Mouse (Mus musculus) liver, embryonic 14.5 days (tissue): ENCODE data around the gene Flt3l. TPM values are rescaled to one million over a fixed set of nuclear protein-coding genes. Genes with fewer than 3 reads are reported as not detected.

Experiments
- ATAC-seq: fragments of 200-750 bp; cut with Nextera tagmentation; 2 replicates; pipeline ENCODE4 v1.8.0; 2017; ENCODE audit warnings: moderate number of reproducible peaks, mild to moderate bottlenecking, moderate library complexity; ENCODE audit not compliant: insufficient read depth
- DNase-seq, 3 experiments: peaks; one replicate each; pipeline ENCODE4 v3.0.0-alpha.2; 2012 to 2013; ENCODE audit warnings: low read depth in 3 of 3, low spot score in 3 of 3
- H3K27ac ChIP-seq: fragments of 300-500 bp; sonication (generic); 2 replicates; pipeline ENCODE4 v1.5.1; 2014; ENCODE audit warnings: moderate library complexity, mild to moderate bottlenecking, control low read depth, inconsistent platforms
- H3K27me3 ChIP-seq: fragments of 300-500 bp; sonication (generic); 2 replicates; pipeline ENCODE4 v1.6.1; 2014; ENCODE audit warnings: mild to moderate bottlenecking, low read length, moderate library complexity; ENCODE audit not compliant: control insufficient read depth, insufficient read depth
- H3K36me3 ChIP-seq: fragments of 300-500 bp; sonication (generic); replicated peaks from 2 replicates; pipeline ENCODE4 v1.6.1; 2014; ENCODE audit warnings: low read depth; ENCODE audit not compliant: control insufficient read depth, insufficient read depth
- H3K4me1 ChIP-seq, 2 experiments: fragments of 200-500 bp in 1 of 2; fragments of 300-500 bp in 1 of 2; sonication (generic) in 1 of 2; replicated peaks; 2 replicates each; pipeline ENCODE4 v1.6.1; 2012 to 2014; ENCODE audit warnings: antibody characterized with exemption in 1 of 2, inconsistent platforms in 1 of 2, low read length in 1 of 2; ENCODE audit not compliant: control insufficient read depth in 2 of 2, insufficient read depth in 2 of 2
- H3K4me2 ChIP-seq: fragments of 300-500 bp; sonication (generic); 2 replicates; pipeline ENCODE4 v1.6.1; 2014; ENCODE audit warnings: low read depth, mild to moderate bottlenecking, control low read depth, moderate library complexity
- H3K4me3 ChIP-seq, 2 experiments: fragments of 200-500 bp in 1 of 2; fragments of 300-500 bp in 1 of 2; sonication (generic) in 1 of 2; 2 replicates each; pipeline ENCODE4 v1.5.1; 2012 to 2014; ENCODE audit warnings: low read depth in 2 of 2, low read length in 2 of 2, mild to moderate bottlenecking in 2 of 2, control low read depth in 1 of 2, inconsistent platforms in 1 of 2, moderate library complexity in 1 of 2; ENCODE audit not compliant: insufficient read depth in 1 of 2
- H3K9ac ChIP-seq: fragments of 300-500 bp; sonication (generic); replicated peaks from 2 replicates; pipeline ENCODE4 v1.6.1; 2014; ENCODE audit warnings: mild to moderate bottlenecking, control low read depth, moderate library complexity
- H3K9me3 ChIP-seq: fragments of 300-500 bp; sonication (generic); 2 replicates; pipeline ENCODE4 v1.6.1; 2016; ENCODE audit warnings: low read length, mixed read lengths; ENCODE audit not compliant: control insufficient read depth
- CTCF ChIP-seq: IDR thresholded peaks from 2 replicates; pipeline ENCODE4 v1.5.1; 2016; ENCODE audit warnings: antibody characterized with exemption, low read depth, control low read depth
- EP300 ChIP-seq: IDR thresholded peaks from 2 replicates; pipeline ENCODE4 v1.6.1; 2016; ENCODE audit warnings: antibody characterized with exemption, low read depth
- WGBS: fragments of 180-500 bp; shearing (Covaris S2); extraction: QIAGEN DNeasy Blood & Tissue Kit; methylation state at CpG from one replicate; pipeline ENCODE4 v1.1.7; 2014; ENCODE audit not compliant: insufficient replicate concordance; 5-methylcytosine and 5-hydroxymethylcytosine counted together
- polyA plus RNA-seq, 2 experiments: library from polyadenylated mRNA; depleted of rRNA in 1 of 2; stranded (reverse) in 1 of 2; unstranded in 1 of 2; fragments of >200 nt; fragmentation: Nextera tagmentation in 1 of 2; extraction: Ambion mirVana in 1 of 2; gene quantifications; 2 replicates each; pipeline versions ENCODE4 v1.2.1 to v1.2.3; 2012 to 2014

Flt3l gene
- polyA plus RNA-seq, 2 experiments, result 3.9 to 12.1 TPM

GRCm38 (mm10) chr7:45164833-45165232, 28.6 kb upstream of the Flt3l start:
- WGBS, result 45% methylated on average over 5 of the region's 5 CpGs
- no peak overlapping the region for H3K4me3 ChIP-seq
- no peaks in the 10 kb centered on the region for H3K36me3 ChIP-seq
- no peak overlapping the region for H3K4me2 ChIP-seq
- H3K4me1 ChIP-seq, result peaks cover 2 to 3% of the 10 kb centered on the region in 2 experiments; a peak in 1 of 4 replicates
- ATAC-seq (no peak), DNase-seq (no peak)
- H3K9me3 ChIP-seq, result peaks cover 4% of the 10 kb centered on the region; the same call in 1 of the 2 replicates
- no peak overlapping the region for H3K9ac ChIP-seq
- H3K27me3 ChIP-seq, result peaks cover 72% of the 10 kb centered on the region
- TF ChIP-seq CTCF, result no peak
- no peak for TF ChIP-seq EP300
- H3K27ac ChIP-seq, result no peak overlapping the region

GRCm38 (mm10) chr7:45163735-45164490, 27.7 kb upstream of the Flt3l start, which contains the start of gene Slc17a7:
TSS of gene Slc17a7 (plus strand) at chr7:45163949.
- peak within 1 kb of the TSS in 1 of 2 experiments; percentile 48; a peak in 2 of 4 replicates for H3K4me3 ChIP-seq
- no peaks in the 10 kb centered on the region for H3K9me3 ChIP-seq
- H3K4me1 ChIP-seq, result peaks cover 2 to 3% of the 10 kb centered on the region in 2 experiments; a peak in 1 of 4 replicates
- DNase-seq (no peak), ATAC-seq (no peak)
- no peaks in the 10 kb centered on the region for H3K36me3 ChIP-seq
- 2% methylated on average over 40 of the region's 41 CpGs for WGBS
- H3K27me3 ChIP-seq, result peaks cover 66% of the 10 kb centered on the region
- no peak within 1 kb of the TSS for H3K27ac ChIP-seq
- H3K4me2 ChIP-seq, result peak within 1 kb of the TSS; percentile 67
- no peak within 1 kb of the TSS for H3K9ac ChIP-seq
- no peak for TF ChIP-seq CTCF
- TF ChIP-seq EP300, result no peak

GRCm38 (mm10) chr7:45162996-45163615, 26.9 kb upstream of the Flt3l start:
- Histone ChIP-seq H3K4me3 (no peak overlapping the region), H3K27ac (no peak overlapping the region), H3K4me2 (no peak overlapping the region), H3K27me3 (peaks cover 58% of the 10 kb centered on the region), H3K36me3 (no peaks in the 10 kb centered on the region), H3K9ac (no peak overlapping the region), H3K9me3 (no peaks in the 10 kb centered on the region), H3K4me1 (peaks cover 2 to 3% of the 10 kb centered on the region in 2 experiments; a peak in 1 of 4 replicates)
- DNase-seq (no peak), ATAC-seq (no peak)
- 56% methylated on average over 9 of the region's 9 CpGs for WGBS
- TF ChIP-seq EP300, result no peak
- no peak for TF ChIP-seq CTCF

GRCm38 (mm10) chr7:45162551-45162950, 26.3 kb upstream of the Flt3l start:
- ATAC-seq, result no peak
- Histone ChIP-seq H3K9ac (no peak overlapping the region), H3K9me3 (no peaks in the 10 kb centered on the region), H3K27ac (no peak overlapping the region), H3K4me3 (no peak overlapping the region), H3K27me3 (peaks cover 53% of the 10 kb centered on the region), H3K36me3 (no peaks in the 10 kb centered on the region), H3K4me1 (peaks cover 2 to 3% of the 10 kb centered on the region in 2 experiments; a peak in 1 of 4 replicates), H3K4me2 (peak overlapping the region; percentile 67)
- DNase-seq, result no peak
- TF ChIP-seq CTCF, result no peak
- no peak for TF ChIP-seq EP300
- WGBS, result 22% methylated on average over 6 of the region's 6 CpGs
